Mouse (Mus musculus): ENCODE results near the gene Gm13289.

DNA sequence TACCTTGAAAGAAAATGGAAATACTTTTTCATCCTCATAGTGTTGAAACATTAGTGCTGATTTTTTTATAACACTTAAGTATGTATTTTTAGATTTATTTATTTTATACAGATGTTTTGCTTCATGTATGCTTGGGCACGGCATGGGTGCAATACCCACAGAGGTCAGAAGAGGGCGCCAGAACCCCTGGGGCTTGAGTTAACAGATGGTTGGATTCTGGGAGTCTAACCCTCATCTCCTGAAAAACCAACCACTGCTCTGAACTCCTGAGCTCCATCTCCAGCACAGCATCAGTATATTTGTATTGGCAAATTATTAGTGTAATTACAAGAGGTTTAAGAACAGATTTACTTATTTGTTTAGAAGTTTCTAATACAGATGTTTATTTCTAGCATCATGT, 38.2 kb upstream of the Gm13289 start:
- TF ChIP-seq ZNF384 (IDR thresholded peaks at IDR 0.05; ENCODE audit: low read depth, low read length) (no peak), CHD2 (IDR thresholded peaks at IDR 0.05; ENCODE audit: low read length) (no peak), MAX (IDR thresholded peaks at IDR 0.05; ENCODE audit: low read length) (no peak), MEF2A (IDR thresholded peaks at IDR 0.05; ENCODE audit: borderline replicate concordance, low read depth, low read length) (no peak), CTCF (conservative IDR thresholded peaks at IDR 0.05 in 1 of 2, IDR thresholded peaks at IDR 0.05 in 1 of 2; ENCODE audit: low read depth in 2 of 2, low read length in 2 of 2) (peak; percentile 91 to 96)
